Mouse (Mus musculus) forebrain, embryonic 10.5 days (tissue): ENCODE data around the gene Kctd7. TPM values are rescaled to one million over a fixed set of nuclear protein-coding genes. Genes with fewer than 3 reads are reported as not detected.

ENCODE experiments used
- DNase-seq: peaks from one replicate; pipeline ENCODE4 v3.0.0-alpha.2; 2017; ENCODE audit warnings: low spot score; ENCODE audit errors: extremely low spot score
- H3K27ac ChIP-seq: fragments of 300-500 bp; sonication (generic); 2 replicates; pipeline ENCODE4 v1.5.1; 2016; ENCODE audit warnings: mild to moderate bottlenecking
- H3K27me3 ChIP-seq: fragments of 300-500 bp; sonication (generic); 2 replicates; pipeline ENCODE4 v1.6.1; 2016; ENCODE audit warnings: mild to moderate bottlenecking; ENCODE audit not compliant: poor library complexity, severe bottlenecking
- H3K36me3 ChIP-seq: fragments of 300-500 bp; sonication (generic); replicated peaks from 2 replicates; pipeline ENCODE4 v1.6.1; 2016; ENCODE audit warnings: mild to moderate bottlenecking, moderate library complexity
- H3K4me1 ChIP-seq: fragments of 300-500 bp; sonication (generic); 2 replicates; pipeline ENCODE4 v1.6.1; 2016
- H3K4me3 ChIP-seq: fragments of 300-500 bp; sonication (generic); 2 replicates; pipeline ENCODE4 v1.5.1; 2016; ENCODE audit warnings: mild to moderate bottlenecking, moderate library complexity
- H3K9me3 ChIP-seq: fragments of 300-500 bp; sonication (generic); 2 replicates; pipeline ENCODE4 v1.6.1; 2016; ENCODE audit warnings: mild to moderate bottlenecking, moderate library complexity
- WGBS: fragments of 180-500 bp; shearing (Covaris S2); methylation state at CpG from one replicate; pipeline ENCODE4 v1.1.7; 2016; 5-methylcytosine and 5-hydroxymethylcytosine counted together
- polyA plus RNA-seq: library from polyadenylated mRNA; unstranded; fragments of >200 nt; fragmentation: Nextera tagmentation; extraction: Ambion mirVana; gene quantifications from 2 replicates; pipeline ENCODE4 v1.2.1, GENCODE M21; 2016

Gene Kctd7
- polyA plus RNA-seq, 1 experiment from 2014 or later = 3.9 TPM

DNA sequence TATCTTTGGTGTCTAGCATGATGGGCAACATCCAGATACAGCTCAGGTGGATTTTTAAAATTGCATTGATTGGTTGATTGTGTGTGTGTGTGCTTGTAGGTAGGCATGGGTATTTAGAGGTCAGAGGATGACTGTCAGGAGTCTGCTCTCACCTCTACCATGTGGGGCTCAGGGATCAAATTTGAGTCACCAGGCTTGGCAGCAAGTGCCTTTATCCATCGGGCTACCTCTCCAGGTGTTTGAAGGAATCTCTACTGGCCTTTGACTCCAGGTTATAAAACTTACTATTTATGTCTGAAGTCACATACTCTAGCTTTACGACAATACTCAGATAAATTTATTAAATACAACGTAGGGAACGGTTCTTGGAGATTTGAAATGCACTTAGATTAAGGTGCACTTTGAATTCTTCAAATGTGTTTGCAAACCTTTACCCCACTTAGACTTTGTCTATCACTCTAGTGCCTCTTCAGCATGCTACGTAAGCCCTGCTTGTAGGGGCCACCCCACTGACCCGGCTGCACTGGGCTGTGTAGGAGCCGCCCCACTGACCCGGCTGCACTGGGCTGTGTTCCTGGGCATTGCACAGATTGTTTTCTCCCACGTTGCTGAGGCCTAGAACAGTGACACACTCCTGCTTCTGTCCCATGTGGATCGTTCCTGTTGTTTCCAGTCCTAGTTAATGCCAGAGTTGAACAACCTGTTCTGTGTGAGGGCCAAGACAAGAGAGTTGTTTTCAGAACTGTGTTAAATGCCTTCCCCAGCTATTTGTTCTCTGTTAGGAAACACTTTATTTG is 55.8 kb downstream of the Kctd7 start:
- Histone ChIP-seq H3K4me1 (no peaks in the 10 kb centered on the region), H3K27me3 (no peaks in the 10 kb centered on the region), H3K36me3 (peaks cover 63% of the 10 kb centered on the region), H3K27ac (no peak overlapping the region), H3K9me3 (no peaks in the 10 kb centered on the region), H3K4me3 (no peak overlapping the region)
- WGBS = 90% methylated on average over 10 of the region's 10 CpGs
- no peak for DNase-seq

GRCm38 (mm10) chr5:130203948-130204347 is 59.3 kb downstream of the Kctd7 start:
- 87% methylated on average over 4 of the region's 4 CpGs for WGBS
- no peaks in the 10 kb centered on the region for H3K27me3 ChIP-seq
- H3K27ac ChIP-seq = no peak overlapping the region
- H3K9me3 ChIP-seq = no peaks in the 10 kb centered on the region
- H3K36me3 ChIP-seq = peaks cover 67% of the 10 kb centered on the region
- no peak for DNase-seq
- no peak overlapping the region for H3K4me3 ChIP-seq
- H3K4me1 ChIP-seq = no peaks in the 10 kb centered on the region

DNA sequence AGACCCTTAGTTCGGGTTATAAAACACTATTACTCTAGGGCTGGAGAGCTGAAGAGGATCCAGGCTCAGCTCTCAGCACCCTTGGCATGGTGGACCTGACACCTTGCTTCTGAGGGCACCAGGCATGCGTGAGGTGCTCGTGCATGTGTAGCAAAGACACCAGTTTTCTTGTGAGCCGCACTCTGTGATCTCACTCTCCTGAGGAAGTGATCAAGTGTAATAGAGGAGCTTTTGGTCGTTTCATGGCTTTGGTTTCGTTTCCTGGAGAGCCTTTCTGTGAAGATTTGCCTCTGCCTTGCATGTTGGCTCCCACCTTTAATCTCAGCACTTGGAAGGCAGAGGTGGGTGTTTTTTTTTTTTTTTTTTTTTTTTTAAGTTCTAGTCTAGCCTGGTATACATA is 59.9 kb downstream of the Kctd7 start:
- Histone ChIP-seq H3K9me3 (no peaks in the 10 kb centered on the region), H3K4me1 (no peaks in the 10 kb centered on the region), H3K27ac (no peak overlapping the region), H3K36me3 (peaks cover 67% of the 10 kb centered on the region), H3K4me3 (no peak overlapping the region), H3K27me3 (no peaks in the 10 kb centered on the region)
- WGBS = 90% methylated on average over 6 of the region's 6 CpGs
- DNase-seq = no peak

Other genes with a start within 250 kb of the Kctd7 start
- gene Zbed5, start 249.1 kb upstream of the Kctd7 start, polyA plus RNA-seq = 5.6 and 5.8 TPM in 2 replicates
- gene Phkg1, start 246.3 kb upstream of the Kctd7 start, polyA plus RNA-seq = 0.15 and 0.26 TPM in 2 replicates
- 3.3 and 4.9 TPM in 2 replicates for gene Nupr1l, start 236.3 kb upstream of the Kctd7 start, polyA plus RNA-seq
- 33.0 and 33.4 TPM in 2 replicates for gene Vkorc1l1, start 202.9 kb upstream of the Kctd7 start, polyA plus RNA-seq
- gene Gusb, start 141.8 kb upstream of the Kctd7 start, polyA plus RNA-seq = 32.2 and 35.6 TPM in 2 replicates
- 33.2 and 36.6 TPM in 2 replicates for gene Asl, start 115.6 kb upstream of the Kctd7 start, polyA plus RNA-seq
- 61.3 and 64.0 TPM in 2 replicates for gene Crcp, start 115.6 kb upstream of the Kctd7 start, polyA plus RNA-seq
- 54.9 and 57.0 TPM in 2 replicates for gene Tpst1, start 71.5 kb upstream of the Kctd7 start, polyA plus RNA-seq
- 23.3 and 25.4 TPM in 2 replicates for gene Rabgef1, start 26.9 kb downstream of the Kctd7 start, polyA plus RNA-seq
- 35.8 and 39.2 TPM in 2 replicates for gene Tmem248, start 72.2 kb downstream of the Kctd7 start, polyA plus RNA-seq
- gene Sbds, start 110.7 kb downstream of the Kctd7 start, polyA plus RNA-seq = 69.5 and 76.7 TPM in 2 replicates
- gene Tyw1, start 110.8 kb downstream of the Kctd7 start, polyA plus RNA-seq = 32.2 and 32.5 TPM in 2 replicates
- 0.07 and 0.30 TPM in 2 replicates for gene Caln1, start 224.6 kb downstream of the Kctd7 start, polyA plus RNA-seq
- not detected in 2 replicates for gene A330070K13Rik, start 239.8 kb downstream of the Kctd7 start, polyA plus RNA-seq